Mouse (Mus musculus) lung, adult 2 months (tissue): ENCODE measurements around the gene Ndufaf8.

Experiments used
- CTCF ChIP-seq: fragments of 200-500 bp; IDR thresholded peaks from 2 replicates; pipeline ENCODE4 v1.5.1; 2011; ENCODE audit warnings: mild to moderate bottlenecking, low read length, control low read depth; ENCODE audit not compliant: insufficient read depth
- POLR2A ChIP-seq: fragments of 200-500 bp; IDR thresholded peaks from 2 replicates; pipeline ENCODE4 v1.6.1; 2011; ENCODE audit warnings: low read depth, mild to moderate bottlenecking, control low read depth, low read length, borderline replicate concordance; ENCODE audit errors: extremely low read depth

DNA sequence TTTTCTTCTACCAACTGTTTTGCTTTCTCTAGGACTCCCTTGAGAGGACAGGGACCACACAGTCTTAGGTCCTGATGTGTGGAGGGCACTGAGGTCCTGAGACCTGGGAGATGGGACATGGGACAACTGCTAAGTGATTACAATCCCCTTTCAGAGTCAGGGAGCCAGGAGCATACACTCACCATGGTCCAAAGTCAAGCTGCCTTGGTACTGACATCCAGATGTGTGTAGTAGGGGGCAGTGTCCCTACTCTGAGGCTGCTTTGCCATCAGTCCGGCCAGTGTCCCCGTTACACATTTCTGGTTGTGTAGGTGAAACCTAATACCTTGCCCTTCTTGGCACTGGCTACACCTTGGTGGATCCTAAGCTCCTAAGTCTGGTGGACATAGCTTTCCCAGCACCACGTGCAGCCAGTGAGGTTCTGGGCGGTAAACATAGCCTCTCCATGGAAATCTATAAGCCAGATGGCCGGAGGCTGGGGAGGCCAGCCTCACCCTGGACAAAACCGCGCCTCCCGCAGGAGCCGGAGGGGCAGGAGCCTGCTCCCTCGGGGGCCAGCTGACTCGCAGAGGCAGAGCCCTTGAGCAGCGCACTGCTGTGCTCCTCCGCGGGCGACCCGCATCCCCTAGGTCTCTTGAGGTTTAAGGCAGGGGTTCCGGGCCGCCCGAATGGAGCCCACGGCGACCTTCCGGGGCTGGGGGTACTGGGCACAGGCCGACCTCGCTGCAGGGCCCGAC lies 12.7 kb upstream of the Ndufaf8 start:
- TF ChIP-seq CTCF = no peak
- no peak for TF ChIP-seq POLR2A
